Mouse (Mus musculus) heart, embryonic 12.5 days (tissue): ENCODE data around the gene Gpt2. TPM values are rescaled to one million over a fixed set of nuclear protein-coding genes. Genes with fewer than 3 reads are reported as not detected.

Experiments
- ATAC-seq: fragments of 200-750 bp; cut with Nextera tagmentation; 2 replicates; pipeline ENCODE4 v1.8.0; 2017; ENCODE audit warnings: moderate TSS enrichment, moderate library complexity; ENCODE audit not compliant: insufficient number of reproducible peaks, low FRiP score
- H3K27ac ChIP-seq: fragments of 300-500 bp; sonication (generic); 2 replicates; pipeline ENCODE4 v1.5.1; 2016; ENCODE audit warnings: mild to moderate bottlenecking, moderate library complexity; ENCODE audit not compliant: poor library complexity, severe bottlenecking
- H3K27me3 ChIP-seq: fragments of 300-500 bp; sonication (generic); replicated peaks from 2 replicates; pipeline ENCODE4 v1.6.1; 2016; ENCODE audit warnings: mild to moderate bottlenecking, moderate library complexity
- H3K36me3 ChIP-seq: fragments of 300-500 bp; sonication (generic); 2 replicates; pipeline ENCODE4 v1.6.1; 2016; ENCODE audit warnings: mild to moderate bottlenecking, moderate library complexity
- H3K4me1 ChIP-seq: fragments of 300-500 bp; sonication (generic); replicated peaks from 2 replicates; pipeline ENCODE4 v1.6.1; 2016; ENCODE audit warnings: mild to moderate bottlenecking
- H3K4me2 ChIP-seq: fragments of 300-500 bp; sonication (generic); 2 replicates; pipeline ENCODE4 v1.6.1; 2016; ENCODE audit warnings: mild to moderate bottlenecking, moderate library complexity
- H3K4me3 ChIP-seq: fragments of 300-500 bp; sonication (generic); 2 replicates; pipeline ENCODE4 v1.5.1; 2016; ENCODE audit warnings: mild to moderate bottlenecking
- H3K9ac ChIP-seq: fragments of 300-500 bp; sonication (generic); 2 replicates; pipeline ENCODE4 v1.6.1; 2016; ENCODE audit warnings: mild to moderate bottlenecking, moderate library complexity
- H3K9me3 ChIP-seq: fragments of 300-500 bp; sonication (generic); replicated peaks from 2 replicates; pipeline ENCODE4 v1.6.1; 2016; ENCODE audit warnings: mild to moderate bottlenecking, moderate library complexity
- WGBS: fragments of 180-500 bp; shearing (Covaris S2); methylation state at CpG from one replicate; pipeline ENCODE4 v1.1.7; 2016; 5-methylcytosine and 5-hydroxymethylcytosine counted together
- polyA plus RNA-seq: library from polyadenylated mRNA; unstranded; fragments of >200 nt; fragmentation: Nextera tagmentation; extraction: Ambion mirVana; gene quantifications from 2 replicates; pipeline ENCODE4 v1.2.1, GENCODE M21; 2016

Gpt2 gene
- polyA plus RNA-seq, 1 experiment from 2014 or later = 10.3 TPM

DNA sequence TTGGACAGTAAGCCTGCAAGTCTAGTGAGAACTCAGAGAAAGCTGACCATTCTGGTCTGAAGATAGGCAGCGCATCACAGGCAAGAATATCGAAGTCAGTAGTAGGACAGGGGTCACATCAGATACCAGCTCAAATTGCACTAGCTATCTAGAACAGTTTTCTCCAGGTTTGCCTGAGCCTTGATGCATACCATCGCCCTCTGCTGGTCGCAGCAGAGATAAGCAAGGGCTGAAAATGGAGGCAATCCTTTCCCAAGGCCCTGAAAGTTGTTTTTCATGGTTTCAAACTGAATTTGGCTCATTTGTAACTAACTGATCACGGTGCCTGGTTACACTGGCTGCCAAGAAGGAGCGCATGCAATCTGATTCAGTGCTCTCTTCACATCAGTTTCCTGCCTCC, 33.7 kb downstream of the Gpt2 start:
- Histone ChIP-seq H3K4me1 (peaks cover 8% of the 10 kb centered on the region), H3K9ac (no peak overlapping the region), H3K4me2 (no peak overlapping the region), H3K27me3 (no peaks in the 10 kb centered on the region), H3K36me3 (peaks cover 17% of the 10 kb centered on the region; the same call in 1 of the 2 replicates), H3K9me3 (0 out of 2 replicates have a peak, but pooled peaks cover 3% of the 10 kb centered on the region), H3K4me3 (no peak overlapping the region), H3K27ac (no peak overlapping the region)
- 21% methylated on average over 6 of the region's 6 CpGs for WGBS
- no peak for ATAC-seq

DNA sequence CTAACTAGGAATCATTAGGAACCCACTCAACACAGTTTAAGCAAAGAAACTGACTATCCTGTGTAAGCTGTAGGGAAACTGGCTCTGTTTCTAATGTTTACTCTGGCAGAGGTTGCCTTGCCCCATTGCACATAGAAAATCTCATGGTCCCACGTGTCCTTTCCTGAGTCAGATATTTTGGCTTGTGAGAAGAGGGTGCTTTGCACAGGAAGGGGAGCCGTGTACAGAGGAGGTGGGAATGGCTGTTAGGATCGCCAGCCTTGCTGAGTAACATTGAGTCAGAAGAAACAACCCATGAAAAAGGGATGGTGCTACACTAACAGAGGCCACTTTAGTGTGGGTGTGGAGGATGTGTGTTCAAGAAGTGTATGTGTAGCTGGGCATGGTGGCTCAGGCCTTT, 36.6 kb downstream of the Gpt2 start:
- Histone ChIP-seq H3K27me3 (no peaks in the 10 kb centered on the region), H3K4me3 (no peak overlapping the region), H3K4me1 (peaks cover 7% of the 10 kb centered on the region), H3K27ac (no peak overlapping the region), H3K4me2 (no peak overlapping the region), H3K9me3 (0 out of 2 replicates have a peak, but pooled peaks cover 3% of the 10 kb centered on the region), H3K9ac (no peak overlapping the region), H3K36me3 (0 out of 2 replicates have a peak, but pooled peaks cover 10% of the 10 kb centered on the region)
- WGBS = 64% methylated on average over 3 of the region's 3 CpGs
- ATAC-seq = no peak

GRCm38 (mm10) chr8:85530717-85531116, 38.3 kb downstream of the Gpt2 start:
- no peak for ATAC-seq
- WGBS = 86% methylated on average over 1 of the region's 1 CpGs

DNA sequence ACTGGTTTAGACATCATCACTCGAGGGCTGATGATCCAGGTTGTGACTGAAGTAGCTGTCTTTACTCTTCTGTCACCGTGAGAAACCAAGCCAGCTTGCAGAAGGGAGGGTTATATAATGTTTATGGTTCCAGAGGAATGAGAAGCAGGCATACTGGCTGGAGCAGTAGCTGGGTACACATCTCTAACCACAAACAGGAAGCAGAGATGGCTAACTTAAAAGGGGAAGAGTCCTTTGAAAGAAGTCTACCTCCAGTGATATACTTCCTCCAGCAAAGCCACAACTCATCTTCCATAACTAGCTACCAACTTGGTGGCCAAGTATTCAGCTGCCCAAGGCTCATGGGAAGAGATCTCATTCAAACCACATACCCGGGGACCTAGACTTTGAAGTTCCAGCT, 39.1 kb downstream of the Gpt2 start:
- no peak overlapping the region for H3K27ac ChIP-seq
- no peak for ATAC-seq
- WGBS = 82% methylated on average over 3 of the region's 3 CpGs
- no peak overlapping the region for H3K4me3 ChIP-seq
- H3K36me3 ChIP-seq = peaks cover 32% of the 10 kb centered on the region
- H3K27me3 ChIP-seq = no peaks in the 10 kb centered on the region
- H3K9me3 ChIP-seq = 0 out of 2 replicates have a peak, but pooled peaks cover 3% of the 10 kb centered on the region
- no peaks in the 10 kb centered on the region for H3K4me1 ChIP-seq
- H3K4me2 ChIP-seq = no peak overlapping the region
- H3K9ac ChIP-seq = no peak overlapping the region

More at GRCm38 (mm10) chr8:85530717-85531116, 38.3 kb downstream of the Gpt2 start:
- Histone ChIP-seq H3K4me1 (no peaks in the 10 kb centered on the region), H3K4me3 (no peak overlapping the region), H3K36me3 (peaks cover 26% of the 10 kb centered on the region), H3K9me3 (0 out of 2 replicates have a peak, but pooled peaks cover 3% of the 10 kb centered on the region), H3K27ac (no peak overlapping the region), H3K27me3 (no peaks in the 10 kb centered on the region), H3K4me2 (no peak overlapping the region), H3K9ac (no peak overlapping the region)

- ATAC-seq = no peak
- H3K9ac ChIP-seq = no peak overlapping the region
- H3K4me1 ChIP-seq = no peaks in the 10 kb centered on the region
- H3K27me3 ChIP-seq = no peaks in the 10 kb centered on the region
- 0 out of 2 replicates have a peak, but pooled peaks cover 3% of the 10 kb centered on the region for H3K9me3 ChIP-seq
- no peak overlapping the region for H3K27ac ChIP-seq
- peaks cover 43% of the 10 kb centered on the region for H3K36me3 ChIP-seq
- H3K4me2 ChIP-seq = no peak overlapping the region
- H3K4me3 ChIP-seq = no peak overlapping the region
- WGBS = 83% methylated on average over 4 of the region's 4 CpGs
Measured at GRCm38 (mm10) chr8:85532843-85533242, 40.5 kb downstream of the Gpt2 start.

DNA sequence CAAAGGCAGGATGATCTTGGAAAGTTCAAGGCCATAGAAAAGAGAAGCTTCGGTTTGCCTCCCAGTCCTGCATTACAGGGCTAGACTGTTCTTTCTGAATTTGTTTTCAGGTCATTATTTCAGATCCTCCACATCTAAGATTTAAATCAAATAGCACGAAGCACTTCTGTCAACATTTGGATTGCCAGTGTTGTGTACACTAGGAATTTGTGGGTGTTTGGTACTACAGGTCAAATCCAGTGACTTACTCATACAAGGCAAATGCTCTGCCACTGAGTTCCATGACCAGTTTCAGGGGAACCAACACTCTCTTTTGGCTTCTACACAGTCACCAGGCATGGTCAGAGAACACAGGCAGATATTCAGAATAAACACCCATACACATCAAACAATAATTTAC, 41.1 kb downstream of the Gpt2 start:
- no peaks in the 10 kb centered on the region for H3K4me1 ChIP-seq
- 88% methylated on average over 2 of the region's 2 CpGs for WGBS
- ATAC-seq = no peak
- no peaks in the 10 kb centered on the region for H3K27me3 ChIP-seq
- H3K4me3 ChIP-seq = no peak overlapping the region
- no peak overlapping the region for H3K27ac ChIP-seq
- 0 out of 2 replicates have a peak, but pooled peaks cover 3% of the 10 kb centered on the region for H3K9me3 ChIP-seq
- no peak overlapping the region for H3K9ac ChIP-seq
- H3K4me2 ChIP-seq = no peak overlapping the region
- H3K36me3 ChIP-seq = peaks cover 48% of the 10 kb centered on the region

DNA sequence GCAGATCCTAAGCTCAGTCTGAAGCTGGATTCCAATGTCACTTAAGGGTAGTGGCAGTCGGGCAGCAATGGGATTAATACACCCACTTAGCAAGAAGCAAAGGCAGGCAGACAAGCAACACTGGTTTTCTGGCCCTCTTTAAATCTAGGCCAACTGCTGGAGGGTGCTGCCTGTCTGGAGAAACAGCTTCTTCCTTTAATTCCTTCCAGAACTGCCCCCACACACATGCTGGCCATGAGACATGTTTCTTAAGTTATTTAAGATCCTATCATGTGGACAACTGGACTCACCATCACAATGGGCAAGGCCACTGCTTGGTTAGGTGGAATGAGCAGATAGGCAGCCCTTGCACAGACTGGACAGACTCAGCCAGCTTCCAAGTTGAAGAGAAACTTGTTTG, 41.8 kb downstream of the Gpt2 start:
- no peak overlapping the region for H3K9ac ChIP-seq
- WGBS = 53% methylated on average over 1 of the region's 1 CpGs
- ATAC-seq = no peak
- no peak overlapping the region for H3K4me3 ChIP-seq
- H3K36me3 ChIP-seq = peaks cover 55% of the 10 kb centered on the region
- H3K27me3 ChIP-seq = no peaks in the 10 kb centered on the region
- no peak overlapping the region for H3K27ac ChIP-seq
- H3K4me1 ChIP-seq = no peaks in the 10 kb centered on the region
- H3K4me2 ChIP-seq = no peak overlapping the region
- 0 out of 2 replicates have a peak, but pooled peaks cover 3% of the 10 kb centered on the region for H3K9me3 ChIP-seq

DNA sequence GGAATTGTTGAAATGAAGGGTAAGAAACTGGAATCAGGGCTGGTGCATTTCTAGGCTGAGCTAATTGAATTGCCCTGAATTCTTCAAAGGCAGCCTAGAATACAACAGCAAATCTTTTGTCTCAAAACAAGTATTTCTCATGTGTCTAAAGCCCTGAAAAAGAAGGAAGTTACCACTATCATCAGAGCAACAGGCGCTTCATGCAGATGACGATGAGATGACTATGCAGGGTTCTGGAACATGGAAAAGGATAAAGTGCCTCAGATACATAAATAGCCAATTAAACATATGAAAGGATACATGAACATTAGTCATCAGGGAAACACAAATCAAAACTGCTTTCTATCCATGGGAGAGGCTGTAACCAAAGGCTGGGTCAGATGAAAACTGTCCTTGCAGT, 44.0 kb downstream of the Gpt2 start:
- Histone ChIP-seq H3K4me2 (no peak overlapping the region), H3K9ac (no peak overlapping the region), H3K9me3 (no peaks in the 10 kb centered on the region), H3K4me3 (no peak overlapping the region), H3K4me1 (no peaks in the 10 kb centered on the region), H3K27me3 (no peaks in the 10 kb centered on the region), H3K36me3 (peaks cover 66% of the 10 kb centered on the region), H3K27ac (no peak overlapping the region)
- WGBS = 95% methylated on average over 2 of the region's 2 CpGs
- no peak for ATAC-seq

GRCm38 (mm10) chr8:85551934-85552333, 59.6 kb downstream of the Gpt2 start:
- Histone ChIP-seq H3K9me3 (no peaks in the 10 kb centered on the region), H3K9ac (no peak overlapping the region), H3K27ac (no peak overlapping the region), H3K36me3 (peaks cover 55% of the 10 kb centered on the region), H3K27me3 (no peaks in the 10 kb centered on the region), H3K4me3 (no peak overlapping the region), H3K4me2 (no peak overlapping the region), H3K4me1 (peaks cover 16% of the 10 kb centered on the region)
- ATAC-seq = no peak
- WGBS = 97% methylated on average over 1 of the region's 1 CpGs

DNA sequence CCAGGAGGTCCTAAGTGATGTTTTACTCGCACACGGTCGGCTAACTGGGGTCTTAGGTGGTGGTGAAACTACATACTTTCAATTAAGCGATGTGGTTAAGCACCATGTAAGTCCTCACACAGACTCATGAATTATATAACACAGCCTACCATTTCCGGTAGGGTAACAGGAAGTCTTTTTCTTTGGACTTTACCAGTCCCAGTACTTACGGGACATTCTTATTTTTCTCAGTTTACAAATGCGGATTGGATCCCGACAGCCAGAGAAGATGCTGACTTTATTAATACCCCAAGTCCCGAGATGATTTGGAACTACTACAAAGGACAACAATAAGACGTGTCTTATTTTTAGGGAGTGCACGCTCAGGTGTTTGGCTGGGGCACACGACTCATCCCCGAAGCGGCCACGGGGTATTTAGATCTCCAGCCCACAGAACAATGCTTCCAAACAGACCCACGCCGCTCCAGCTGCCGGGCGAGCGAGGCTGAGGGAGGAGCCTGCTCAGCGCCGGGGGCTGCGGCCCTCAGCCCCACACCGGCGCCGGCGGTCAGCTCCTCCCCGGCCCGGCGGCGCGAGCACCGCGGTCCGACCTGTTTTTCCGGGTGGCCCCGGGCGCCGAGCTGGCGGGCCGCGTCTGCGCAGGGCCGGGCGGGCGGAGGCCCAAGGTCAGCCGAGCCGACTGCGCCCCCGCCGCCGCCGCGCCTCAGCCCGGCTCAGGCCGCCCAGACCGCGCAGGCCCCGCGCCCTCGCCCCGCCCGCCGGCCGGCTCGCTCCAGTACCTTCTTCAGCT, 62.2 kb downstream of the Gpt2 start:
- WGBS = 3% methylated on average over 66 of the region's 66 CpGs
- peaks cover 16% of the 10 kb centered on the region for H3K4me1 ChIP-seq
- peak; percentile 90 for ATAC-seq

GRCm38 (mm10) chr8:85555181-85556145, 63.1 kb downstream of the Gpt2 start, which contains the start of gene Dnaja2:
Dnaja2 (minus strand) TSS chr8:85555344.
- Histone ChIP-seq H3K9ac (peak within 1 kb of the TSS; percentile 97), H3K4me2 (peak within 1 kb of the TSS; percentile 98), H3K27me3 (no peaks in the 10 kb centered on the region), H3K36me3 (peaks cover 23% of the 10 kb centered on the region), H3K4me3 (peak within 1 kb of the TSS; percentile 90), H3K27ac (peak within 1 kb of the TSS; percentile 92), H3K4me1 (peaks cover 16% of the 10 kb centered on the region), H3K9me3 (no peaks in the 10 kb centered on the region)
- WGBS = under 1% methylated on average over 68 of the region's 77 CpGs
- peak; percentile 98 for ATAC-seq

More for the DNA sequence above, 62.2 kb downstream of the Gpt2 start:
- Histone ChIP-seq H3K9me3 (no peaks in the 10 kb centered on the region), H3K4me3 (peak overlapping the region; percentile 90), H3K27ac (peak overlapping the region; percentile 92), H3K27me3 (no peaks in the 10 kb centered on the region), H3K36me3 (peaks cover 30% of the 10 kb centered on the region), H3K4me2 (peak overlapping the region; percentile 98), H3K9ac (peak overlapping the region; percentile 97)
